Mouse (Mus musculus): ENCODE measurements around the gene Hpse2. TPM values are rescaled to one million over a fixed set of nuclear protein-coding genes. Genes with fewer than 3 reads are reported as not detected.

Gene Hpse2
- polyA plus RNA-seq, 1 experiment from 2014 or later, result 2.7 TPM

DNA sequence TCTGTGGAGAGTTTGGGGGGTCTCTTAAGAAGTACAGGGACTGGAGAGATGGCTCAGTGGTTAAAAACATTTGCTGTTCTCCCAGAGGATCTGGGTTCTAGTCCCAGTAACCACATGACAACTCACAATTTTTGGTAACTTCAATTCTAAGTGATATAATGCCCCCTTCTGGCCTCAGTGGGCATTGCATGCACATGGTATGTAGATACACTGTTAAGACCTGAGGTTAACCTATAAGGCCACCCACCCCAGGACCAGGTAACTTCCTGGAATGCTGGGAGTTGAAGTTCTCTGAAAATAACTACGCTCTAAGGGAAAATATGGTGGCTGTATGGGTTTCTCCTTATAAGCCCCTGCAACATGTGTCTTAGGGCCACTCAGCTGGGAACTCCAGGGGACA is 611.3 kb downstream of the Hpse2 start:
- no peaks in the 10 kb centered on the region for H3K27me3 ChIP-seq (ENCODE audit: insufficient read depth, poor library complexity, severe bottlenecking)
- H3K36me3 ChIP-seq, result peaks cover 3% of the 10 kb centered on the region; the same call in 1 of the 2 replicates
- H3K4me1 ChIP-seq (replicated peaks), result peaks cover 22% of the 10 kb centered on the region
- H3K27ac ChIP-seq, result no peak overlapping the region
- H3K9me3 ChIP-seq, result no peaks in the 10 kb centered on the region
- peak; percentile 34 for DNase-seq (ENCODE audit: low spot score)
- H3K4me3 ChIP-seq, result no peak overlapping the region
- WGBS, result 96% methylated on average over 1 of the region's 1 CpGs

DNA sequence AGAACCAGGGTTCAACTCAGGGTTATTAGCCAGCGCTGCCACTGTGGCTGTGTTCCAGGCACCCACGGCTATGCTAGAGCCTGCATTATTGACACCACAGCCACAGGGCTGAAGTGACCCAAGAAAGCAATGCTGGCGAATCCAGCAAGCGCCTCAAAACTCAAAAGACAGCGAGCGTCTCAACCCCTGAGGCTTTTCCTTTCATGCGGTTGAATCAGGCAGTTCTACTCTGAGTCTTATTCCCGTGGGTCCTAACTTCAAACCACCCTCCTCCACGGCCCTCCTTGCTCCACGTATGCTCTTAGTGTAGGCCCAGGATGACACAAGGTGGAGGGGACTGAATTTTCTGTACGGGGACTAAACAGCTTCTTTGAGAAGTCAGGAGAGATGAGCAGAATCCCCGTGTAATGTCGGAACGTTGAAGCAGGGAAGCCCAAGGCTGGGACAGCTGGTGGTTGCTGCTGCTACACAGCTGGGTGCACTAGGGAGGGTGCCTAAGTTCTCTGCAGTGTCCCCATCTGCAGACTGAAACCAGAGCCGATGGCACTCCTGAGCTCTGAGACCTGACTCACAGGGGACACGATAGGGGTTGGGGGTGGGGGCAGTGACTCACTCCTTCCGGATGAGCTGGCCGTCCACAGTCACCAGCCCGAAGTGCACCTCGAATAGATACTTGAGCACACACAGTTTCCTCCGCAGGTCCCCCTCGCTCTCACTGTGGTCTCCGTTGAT is 617.8 kb downstream of the Hpse2 start:
- H3K4me1 ChIP-seq (replicated peaks), result peaks cover 15% of the 10 kb centered on the region
- no peak for DNase-seq (ENCODE audit: low spot score)
- peaks cover 21% of the 10 kb centered on the region for H3K36me3 ChIP-seq
- H3K4me3 ChIP-seq, result no peak overlapping the region
- no peak overlapping the region for H3K27ac ChIP-seq
- 80% methylated on average over 23 of the region's 23 CpGs for WGBS
- H3K9me3 ChIP-seq, result no peaks in the 10 kb centered on the region
- 0 out of 2 replicates have a peak, but pooled peaks cover 3% of the 10 kb centered on the region for H3K27me3 ChIP-seq (ENCODE audit: insufficient read depth, poor library complexity, severe bottlenecking)

DNA sequence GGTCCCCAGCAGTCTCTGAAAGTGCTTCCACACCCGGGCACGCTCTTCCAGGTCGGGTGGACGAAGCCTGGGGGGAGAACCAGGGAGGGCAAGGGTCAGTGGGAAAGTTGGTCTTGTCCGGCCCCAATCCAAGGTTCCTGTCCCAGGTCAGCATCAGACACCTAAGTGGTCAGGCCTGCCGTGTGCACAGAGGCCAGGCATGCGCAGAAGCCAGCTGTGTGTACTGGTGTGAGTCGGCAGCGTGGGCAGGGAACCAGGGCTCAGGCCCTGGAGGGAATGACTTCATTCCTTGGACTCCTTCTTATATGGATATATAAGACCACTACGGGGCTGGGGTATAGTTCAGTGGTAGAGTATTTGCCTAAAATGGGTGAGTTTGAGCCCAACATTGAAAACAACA is 618.5 kb downstream of the Hpse2 start:
- Histone ChIP-seq H3K4me3 (no peak overlapping the region), H3K27ac (no peak overlapping the region), H3K9me3 (no peaks in the 10 kb centered on the region), H3K4me1 (replicated peaks) (peaks cover 16% of the 10 kb centered on the region), H3K27me3 (ENCODE audit: insufficient read depth, poor library complexity, severe bottlenecking) (0 out of 2 replicates have a peak, but pooled peaks cover 3% of the 10 kb centered on the region), H3K36me3 (peaks cover 21% of the 10 kb centered on the region)
- WGBS, result 95% methylated on average over 10 of the region's 10 CpGs
- DNase-seq (ENCODE audit: low spot score), result no peak

DNA sequence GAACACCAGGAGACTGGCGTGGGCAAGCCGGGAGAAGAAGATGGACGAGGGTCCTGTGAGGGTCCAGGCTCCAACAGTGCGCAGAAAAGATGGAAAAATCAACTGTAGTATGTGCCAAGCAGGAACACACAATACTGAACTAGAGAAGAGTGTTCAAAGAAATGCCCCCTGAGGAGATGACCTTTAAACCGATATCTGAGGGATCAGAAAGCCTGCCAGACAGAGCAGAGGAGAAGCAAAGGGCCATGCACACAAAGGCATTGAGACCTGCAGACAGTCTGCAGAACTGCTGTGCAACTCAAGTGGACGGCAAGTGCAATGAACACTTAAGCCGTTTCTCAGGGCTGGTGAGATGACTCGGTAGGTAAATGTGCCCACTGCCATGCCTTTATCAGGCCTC is 620.8 kb downstream of the Hpse2 start:
- 0 out of 2 replicates have a peak, but pooled peaks cover 3% of the 10 kb centered on the region for H3K27me3 ChIP-seq (ENCODE audit: insufficient read depth, poor library complexity, severe bottlenecking)
- H3K36me3 ChIP-seq, result peaks cover 17% of the 10 kb centered on the region; the same call in 1 of the 2 replicates
- no peak for DNase-seq (ENCODE audit: low spot score)
- H3K27ac ChIP-seq, result peak overlapping the region; percentile 29; the same call in 1 of the 2 replicates
- no peaks in the 10 kb centered on the region for H3K9me3 ChIP-seq
- WGBS, result 63% methylated on average over 8 of the region's 8 CpGs
- H3K4me3 ChIP-seq, result no peak overlapping the region
- H3K4me1 ChIP-seq (replicated peaks), result peaks cover 27% of the 10 kb centered on the region

DNA sequence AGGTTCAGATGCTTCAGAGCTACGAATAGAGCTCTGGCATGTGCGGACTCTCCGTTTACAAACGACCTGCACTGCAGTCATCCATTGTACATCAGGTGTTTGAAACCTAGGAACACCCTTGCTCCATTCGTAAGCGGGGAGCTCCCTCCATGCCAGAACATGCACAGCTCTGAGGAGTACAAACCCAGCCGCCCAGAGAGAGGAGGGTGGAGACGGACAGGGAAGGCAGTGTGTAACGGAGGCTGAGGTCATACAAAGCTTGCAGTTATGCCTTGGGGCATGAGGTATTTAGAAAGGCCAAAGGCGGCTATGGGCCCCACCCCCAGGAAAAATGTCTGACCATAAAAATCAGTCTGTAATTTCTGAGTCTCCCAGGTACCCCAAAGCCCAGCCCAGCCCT is 623.8 kb downstream of the Hpse2 start:
- WGBS, result 78% methylated on average over 10 of the region's 10 CpGs
- no peak for DNase-seq (ENCODE audit: low spot score)
- no peaks in the 10 kb centered on the region for H3K9me3 ChIP-seq
- H3K4me1 ChIP-seq (replicated peaks), result peaks cover 27% of the 10 kb centered on the region
- H3K4me3 ChIP-seq, result no peak overlapping the region
- 0 out of 2 replicates have a peak, but pooled peaks cover 3% of the 10 kb centered on the region for H3K27me3 ChIP-seq (ENCODE audit: insufficient read depth, poor library complexity, severe bottlenecking)
- no peak overlapping the region for H3K27ac ChIP-seq
- H3K36me3 ChIP-seq, result peaks cover 5% of the 10 kb centered on the region; the same call in 1 of the 2 replicates

DNA sequence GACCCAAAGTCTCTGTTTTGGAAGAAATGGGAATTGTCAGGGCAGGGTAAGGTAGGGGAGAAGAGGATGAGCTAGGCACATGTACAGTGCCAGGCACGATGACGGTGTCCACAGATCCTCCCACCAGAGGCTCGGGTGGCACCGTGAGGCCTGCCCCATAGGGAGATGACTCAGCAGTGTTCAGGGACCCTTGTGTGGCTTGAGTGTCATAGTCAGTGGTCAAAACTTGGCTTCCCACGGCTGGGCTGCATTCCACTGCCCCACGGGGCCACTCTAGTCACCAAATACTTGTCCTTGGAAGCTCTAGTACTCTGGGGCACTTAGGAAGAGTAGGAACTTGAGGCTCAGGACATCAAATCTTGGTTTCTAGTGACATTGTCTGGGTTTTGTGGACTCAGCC is 631.5 kb downstream of the Hpse2 start:
- H3K9me3 ChIP-seq, result no peaks in the 10 kb centered on the region
- 90% methylated on average over 6 of the region's 6 CpGs for WGBS
- H3K36me3 ChIP-seq, result no peaks in the 10 kb centered on the region; the same call in 1 of the 2 replicates
- no peak overlapping the region for H3K27ac ChIP-seq
- peaks cover 33% of the 10 kb centered on the region for H3K4me1 ChIP-seq (replicated peaks)
- peaks cover 16% of the 10 kb centered on the region for H3K27me3 ChIP-seq (ENCODE audit: insufficient read depth, poor library complexity, severe bottlenecking)
- no peak overlapping the region for H3K4me3 ChIP-seq
- no peak for DNase-seq (ENCODE audit: low spot score)

DNA sequence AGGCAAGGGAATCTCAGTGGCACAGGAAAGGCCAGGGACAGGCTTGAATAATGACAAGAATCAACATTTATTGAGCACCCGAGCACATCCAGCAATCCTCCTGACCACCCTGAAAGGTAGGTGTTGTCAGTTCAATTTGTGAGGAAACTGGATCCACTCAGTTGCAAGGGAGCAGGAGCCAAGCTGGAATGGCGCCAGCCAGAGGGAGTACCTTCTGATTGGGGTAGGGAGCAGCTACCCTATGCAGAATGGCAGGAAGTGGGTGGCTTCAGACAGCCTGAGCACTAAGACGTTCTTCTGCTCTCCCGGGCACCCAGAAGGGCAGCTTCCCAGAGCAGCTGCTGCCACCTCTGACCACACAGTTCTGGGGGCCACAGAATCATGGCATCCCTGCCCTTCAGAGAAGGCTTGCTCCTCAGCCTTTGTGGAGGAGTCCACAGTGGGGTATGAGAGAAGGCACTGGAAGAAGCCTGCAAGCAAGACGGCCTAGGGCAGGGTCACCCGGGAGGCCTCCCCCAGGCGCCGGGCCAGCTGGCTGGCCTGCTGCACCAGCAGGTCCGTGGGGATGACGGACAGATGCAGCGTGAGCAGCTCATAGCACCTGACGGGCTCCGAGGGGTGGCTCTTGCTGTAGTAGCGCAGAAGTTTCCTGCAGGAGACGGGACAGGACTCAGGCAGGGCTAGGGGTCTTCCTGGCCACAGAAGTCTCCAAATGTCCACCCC is 632.8 kb downstream of the Hpse2 start:
- WGBS, result 74% methylated on average over 15 of the region's 15 CpGs
- H3K27ac ChIP-seq, result no peak overlapping the region; the same call in 1 of the 2 replicates
- H3K36me3 ChIP-seq, result no peaks in the 10 kb centered on the region; the same call in 1 of the 2 replicates
- H3K4me3 ChIP-seq, result no peak overlapping the region
- H3K9me3 ChIP-seq, result no peaks in the 10 kb centered on the region
- no peak for DNase-seq (ENCODE audit: low spot score)
- peaks cover 19% of the 10 kb centered on the region for H3K27me3 ChIP-seq (ENCODE audit: insufficient read depth, poor library complexity, severe bottlenecking)
- peaks cover 46% of the 10 kb centered on the region for H3K4me1 ChIP-seq (replicated peaks)

DNA sequence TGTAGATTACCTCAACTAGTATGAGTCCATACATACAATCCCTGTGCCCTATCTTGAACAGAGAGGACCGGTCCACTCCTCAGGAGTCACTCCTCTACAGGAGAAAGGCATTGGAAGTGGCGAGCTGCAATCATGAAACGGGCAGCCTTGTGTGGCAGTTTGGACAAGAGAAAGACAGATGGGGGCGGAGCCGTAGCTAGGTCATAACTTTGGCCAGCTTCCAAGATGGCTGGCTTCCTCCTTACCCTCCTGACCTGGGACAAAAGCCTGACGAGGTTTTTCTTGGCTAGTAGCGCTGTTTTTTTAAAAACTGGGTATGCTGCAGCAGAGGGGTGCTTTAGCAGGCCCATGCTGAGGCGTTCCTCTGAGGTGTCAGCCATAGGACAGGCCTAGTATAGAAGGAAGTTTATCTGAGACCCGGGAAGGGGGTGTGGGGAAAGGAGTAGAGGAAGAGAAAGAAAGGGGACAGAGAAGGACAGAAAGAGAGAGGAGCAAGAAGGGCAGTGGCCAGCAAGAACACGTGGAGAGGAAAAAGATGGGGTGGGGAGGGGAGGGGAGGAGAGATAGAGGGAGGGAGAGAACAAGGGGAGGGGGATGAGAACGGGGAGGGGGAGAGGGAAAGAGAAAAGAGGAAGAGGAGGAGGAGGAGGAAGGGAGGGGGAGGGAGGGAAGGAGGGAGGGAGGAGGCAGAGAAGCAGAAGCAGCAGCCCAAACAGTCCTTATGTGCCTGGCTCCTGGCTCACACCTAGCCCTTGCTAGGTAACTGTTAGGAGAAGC is 634.8 kb downstream of the Hpse2 start:
- Histone ChIP-seq H3K27ac (peak overlapping the region; percentile 86), H3K4me1 (replicated peaks) (peaks cover 60% of the 10 kb centered on the region), H3K4me3 (peak overlapping the region; percentile 49), H3K27me3 (ENCODE audit: insufficient read depth, poor library complexity, severe bottlenecking) (peaks cover 25% of the 10 kb centered on the region), H3K36me3 (no peaks in the 10 kb centered on the region), H3K9me3 (no peaks in the 10 kb centered on the region)
- no peak for DNase-seq (ENCODE audit: low spot score)
- WGBS, result 47% methylated on average over 11 of the region's 11 CpGs

DNA sequence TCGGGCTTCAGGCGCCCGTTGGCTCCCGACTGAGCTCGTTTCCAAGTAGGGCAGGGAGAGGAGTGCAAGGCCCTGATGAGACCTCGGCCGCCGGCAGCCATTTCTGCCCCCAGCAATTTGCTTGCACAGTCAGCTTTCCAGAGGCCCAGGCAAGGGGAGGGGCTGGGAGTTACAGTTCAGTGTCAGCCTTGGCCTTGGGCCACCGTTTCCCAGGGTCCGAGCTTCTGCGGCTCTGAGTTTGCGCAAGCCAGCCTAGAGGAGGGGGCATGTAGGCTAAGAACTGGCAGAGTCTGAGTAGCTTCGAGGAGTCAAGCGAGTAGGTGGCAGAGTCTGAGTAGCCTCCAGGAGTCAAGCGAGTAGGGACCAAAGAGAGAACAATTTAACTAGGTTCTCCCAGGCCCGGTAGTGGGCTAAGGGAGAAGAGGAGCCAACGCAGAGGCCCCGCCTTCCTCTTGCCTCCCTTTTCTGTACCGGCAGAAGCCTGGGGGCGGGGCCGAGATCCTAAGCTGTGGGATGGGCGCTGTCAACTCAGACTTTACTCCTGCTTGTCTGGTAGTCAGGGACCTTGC is 635.7 kb downstream of the Hpse2 start, which contains the start of gene Pyroxd2:
Pyroxd2 (minus strand) TSS at position 413 of the 569 bp plus-strand sequence.
- peaks cover 60% of the 10 kb centered on the region for H3K4me1 ChIP-seq (replicated peaks)
- H3K27me3 ChIP-seq (ENCODE audit: insufficient read depth, poor library complexity, severe bottlenecking), result peaks cover 25% of the 10 kb centered on the region
- peak within 1 kb of the TSS; percentile 49 for H3K4me3 ChIP-seq
- no peaks in the 10 kb centered on the region for H3K9me3 ChIP-seq
- 5% methylated on average over 22 of the region's 22 CpGs for WGBS
- H3K36me3 ChIP-seq, result no peaks in the 10 kb centered on the region
- peak; percentile 79 for DNase-seq (ENCODE audit: low spot score)
- peak within 1 kb of the TSS; percentile 86 for H3K27ac ChIP-seq

DNA sequence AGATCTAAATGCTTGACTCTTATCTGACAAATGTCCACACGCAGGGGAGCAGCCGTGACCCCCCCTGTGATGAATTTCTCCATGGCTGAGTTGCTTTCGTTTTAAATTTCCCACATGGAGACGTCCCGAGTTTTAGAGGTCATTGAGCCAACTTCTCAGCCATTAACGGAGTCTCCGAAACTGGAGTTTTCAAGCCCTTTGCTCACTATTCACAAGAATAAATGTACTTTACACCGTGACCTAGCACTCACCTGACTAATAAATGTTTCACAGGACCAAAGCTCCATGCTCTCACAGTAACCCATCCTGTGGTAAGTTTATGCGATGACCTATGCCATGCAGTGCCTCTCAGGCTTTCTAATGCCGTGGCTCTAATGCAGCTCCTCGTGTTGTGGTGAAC is 638.0 kb downstream of the Hpse2 start:
- 80% methylated on average over 11 of the region's 11 CpGs for WGBS
- Histone ChIP-seq H3K27ac (no peak overlapping the region), H3K9me3 (no peaks in the 10 kb centered on the region), H3K36me3 (no peaks in the 10 kb centered on the region), H3K27me3 (ENCODE audit: insufficient read depth, poor library complexity, severe bottlenecking) (peaks cover 26% of the 10 kb centered on the region), H3K4me1 (replicated peaks) (peaks cover 54% of the 10 kb centered on the region), H3K4me3 (no peak overlapping the region)
- no peak for DNase-seq (ENCODE audit: low spot score)

DNA sequence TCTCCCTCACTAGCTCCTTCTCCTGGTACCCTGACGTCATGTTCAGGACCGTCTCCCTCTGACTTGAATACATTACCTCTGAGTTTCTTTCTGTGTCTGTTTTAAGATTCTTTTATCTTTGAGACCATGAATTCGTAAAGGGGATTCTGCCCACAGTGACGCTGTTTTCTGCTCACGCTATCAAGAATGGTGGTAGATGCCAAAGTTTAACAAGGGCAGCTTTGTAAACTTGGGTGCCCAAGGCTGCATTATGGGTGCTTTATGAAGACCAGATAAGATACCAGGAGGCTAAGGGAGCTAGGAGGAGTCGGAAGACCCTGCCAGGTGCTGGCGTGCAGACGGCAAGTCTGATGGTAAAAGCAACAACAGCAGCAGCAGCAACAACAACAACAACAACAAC is 641.5 kb downstream of the Hpse2 start:
- WGBS, result 94% methylated on average over 8 of the region's 8 CpGs

DNA sequence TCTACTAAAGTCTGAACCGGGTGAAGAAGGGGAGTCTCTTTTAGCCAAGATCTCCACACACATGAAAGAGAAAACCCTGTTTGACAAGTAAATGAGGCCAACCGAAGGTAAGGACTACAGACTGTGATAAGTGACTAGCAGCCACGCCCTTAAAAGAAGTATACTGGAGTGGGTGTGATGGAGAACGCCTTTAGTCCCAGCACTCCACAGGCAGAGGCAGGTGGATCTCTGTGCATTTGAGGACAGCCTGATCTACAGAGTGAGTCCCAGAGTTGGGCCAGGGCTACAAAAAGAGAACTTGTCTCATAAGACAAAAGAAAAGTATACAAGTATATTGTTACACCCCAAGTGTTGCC is 642.3 kb downstream of the Hpse2 start:
- WGBS, result 87% methylated on average over 4 of the region's 4 CpGs
- Histone ChIP-seq H3K4me1 (replicated peaks) (peaks cover 46% of the 10 kb centered on the region), H3K4me3 (no peak overlapping the region), H3K36me3 (no peaks in the 10 kb centered on the region), H3K9me3 (no peaks in the 10 kb centered on the region), H3K27me3 (ENCODE audit: insufficient read depth, poor library complexity, severe bottlenecking) (peaks cover 9% of the 10 kb centered on the region; the same call in 1 of the 2 replicates), H3K27ac (no peak overlapping the region)
- DNase-seq (ENCODE audit: low spot score), result no peak

More for the DNA sequence above, 641.5 kb downstream of the Hpse2 start:
- H3K4me1 ChIP-seq (replicated peaks), result peaks cover 55% of the 10 kb centered on the region
- no peaks in the 10 kb centered on the region for H3K36me3 ChIP-seq
- no peaks in the 10 kb centered on the region for H3K9me3 ChIP-seq
- no peak overlapping the region for H3K4me3 ChIP-seq
- H3K27me3 ChIP-seq (ENCODE audit: insufficient read depth, poor library complexity, severe bottlenecking), result peaks cover 12% of the 10 kb centered on the region
- no peak overlapping the region for H3K27ac ChIP-seq
- no peak for DNase-seq (ENCODE audit: low spot score)

Measured in hindbrain, embryonic 10.5 days (tissue).